Mouse (Mus musculus) hindbrain, embryonic 11.5 days (tissue): ENCODE measurements around the gene Golga4. TPM values are rescaled to one million over a fixed set of nuclear protein-coding genes. Genes with fewer than 3 reads are reported as not detected.

Experiments used
- ATAC-seq: fragments of 200-750 bp; cut with Nextera tagmentation; 2 replicates; pipeline ENCODE4 v1.8.0; 2017; ENCODE audit warnings: mild to moderate bottlenecking, moderate TSS enrichment, moderate library complexity; ENCODE audit not compliant: low FRiP score
- DNase-seq: peaks from one replicate; pipeline ENCODE4 v3.0.0-alpha.2; 2015; ENCODE audit warnings: low spot score
- H3K27ac ChIP-seq: fragments of 300-500 bp; sonication (generic); 2 replicates; pipeline ENCODE4 v1.5.1; 2014; ENCODE audit warnings: mild to moderate bottlenecking, low read depth, low read length
- H3K27me3 ChIP-seq: fragments of 300-500 bp; sonication (generic); 2 replicates; pipeline ENCODE4 v1.6.1; 2014; ENCODE audit warnings: mild to moderate bottlenecking, low read length, moderate library complexity, mixed read lengths; ENCODE audit not compliant: control insufficient read depth, insufficient read depth
- H3K36me3 ChIP-seq: fragments of 300-500 bp; sonication (generic); 2 replicates; pipeline ENCODE4 v1.6.1; 2014; ENCODE audit warnings: mild to moderate bottlenecking, low read length, moderate library complexity, mixed read lengths; ENCODE audit not compliant: control insufficient read depth, insufficient read depth
- H3K4me1 ChIP-seq: fragments of 300-500 bp; sonication (generic); replicated peaks from 2 replicates; pipeline ENCODE4 v1.6.1; 2014; ENCODE audit warnings: low read length, mixed read lengths; ENCODE audit not compliant: control insufficient read depth, insufficient read depth
- H3K4me2 ChIP-seq: fragments of 300-500 bp; sonication (generic); replicated peaks from 2 replicates; pipeline ENCODE4 v1.6.1; 2014; ENCODE audit warnings: mild to moderate bottlenecking, low read depth, low read length
- H3K4me3 ChIP-seq: fragments of 300-500 bp; sonication (generic); 2 replicates; pipeline ENCODE4 v1.5.1; 2014; ENCODE audit warnings: low read depth, low read length
- H3K9ac ChIP-seq: fragments of 300-500 bp; sonication (generic); 2 replicates; pipeline ENCODE4 v1.6.1; 2014; ENCODE audit warnings: low read depth, low read length
- H3K9me3 ChIP-seq: fragments of 300-500 bp; sonication (generic); 2 replicates; pipeline ENCODE4 v1.6.1; 2016; ENCODE audit warnings: low read length; ENCODE audit not compliant: control insufficient read depth
- WGBS: fragments of 180-500 bp; shearing (Covaris S2); extraction: QIAGEN DNeasy Blood & Tissue Kit; methylation state at CpG from one replicate; pipeline ENCODE4 v1.1.7; 2014; 5-methylcytosine and 5-hydroxymethylcytosine counted together
- polyA plus RNA-seq: library from polyadenylated mRNA; unstranded; fragments of >200 nt; fragmentation: Nextera tagmentation; extraction: Ambion mirVana; gene quantifications from 2 replicates; pipeline ENCODE4 v1.2.1, GENCODE M21; 2014

Golga4 gene
- polyA plus RNA-seq, 1 experiment from 2014 or later = 64.8 TPM

DNA sequence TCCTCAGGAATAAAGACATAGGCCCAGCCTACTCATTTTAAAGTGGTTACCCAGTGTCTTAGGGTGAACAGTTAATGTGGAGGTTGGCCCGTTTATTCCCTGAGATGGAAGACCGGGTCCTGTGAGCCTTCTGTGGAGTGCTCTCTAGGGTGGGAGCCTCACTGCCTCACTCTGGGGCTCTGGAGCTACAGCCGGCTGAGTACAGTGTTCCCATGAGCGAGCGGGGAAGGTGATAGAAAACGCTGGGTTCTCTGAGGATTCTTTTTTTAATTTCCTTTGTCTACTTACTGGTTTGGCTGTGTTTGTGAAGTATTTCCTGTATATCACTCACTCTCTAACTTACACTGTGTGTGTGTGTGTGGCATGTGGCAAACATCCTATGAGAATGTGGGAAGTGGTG lies 39.1 kb downstream of the Golga4 start:
- Histone ChIP-seq H3K27me3 (no peaks in the 10 kb centered on the region), H3K27ac (no peak overlapping the region), H3K4me3 (no peak overlapping the region), H3K36me3 (peaks cover 6% of the 10 kb centered on the region; the same call in 1 of the 2 replicates), H3K4me2 (no peak overlapping the region), H3K9ac (no peak overlapping the region), H3K9me3 (no peaks in the 10 kb centered on the region), H3K4me1 (no peaks in the 10 kb centered on the region)
- 89% methylated on average over 6 of the region's 6 CpGs for WGBS
- no peak for DNase-seq
- ATAC-seq = no peak

DNA sequence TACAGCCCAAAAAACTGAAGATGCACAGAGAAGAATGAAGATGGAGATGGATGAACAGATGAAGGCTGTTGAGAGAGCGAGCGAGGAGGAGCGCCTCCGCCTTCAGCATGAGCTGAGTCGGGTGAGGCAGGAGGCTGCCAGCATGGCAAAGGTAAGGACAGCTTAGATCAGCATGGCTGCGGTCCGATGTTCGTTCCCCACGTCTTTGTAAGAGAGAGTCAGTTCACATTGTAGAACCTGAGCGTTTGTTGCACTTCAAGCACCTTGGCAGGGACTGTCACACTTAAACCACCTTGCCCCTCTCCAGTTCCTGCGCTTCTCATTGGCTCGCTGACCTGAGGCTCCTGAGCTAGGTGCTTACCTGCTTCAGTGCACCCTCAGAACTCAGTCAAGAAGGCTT lies 42.6 kb downstream of the Golga4 start:
- DNase-seq (no peak), ATAC-seq (no peak)
- Histone ChIP-seq H3K4me1 (no peaks in the 10 kb centered on the region), H3K36me3 (peaks cover 13% of the 10 kb centered on the region; the same call in 1 of the 2 replicates), H3K4me2 (no peak overlapping the region), H3K9ac (no peak overlapping the region), H3K9me3 (no peaks in the 10 kb centered on the region), H3K4me3 (no peak overlapping the region), H3K27ac (no peak overlapping the region), H3K27me3 (no peaks in the 10 kb centered on the region)
- WGBS = 98% methylated on average over 12 of the region's 12 CpGs

DNA sequence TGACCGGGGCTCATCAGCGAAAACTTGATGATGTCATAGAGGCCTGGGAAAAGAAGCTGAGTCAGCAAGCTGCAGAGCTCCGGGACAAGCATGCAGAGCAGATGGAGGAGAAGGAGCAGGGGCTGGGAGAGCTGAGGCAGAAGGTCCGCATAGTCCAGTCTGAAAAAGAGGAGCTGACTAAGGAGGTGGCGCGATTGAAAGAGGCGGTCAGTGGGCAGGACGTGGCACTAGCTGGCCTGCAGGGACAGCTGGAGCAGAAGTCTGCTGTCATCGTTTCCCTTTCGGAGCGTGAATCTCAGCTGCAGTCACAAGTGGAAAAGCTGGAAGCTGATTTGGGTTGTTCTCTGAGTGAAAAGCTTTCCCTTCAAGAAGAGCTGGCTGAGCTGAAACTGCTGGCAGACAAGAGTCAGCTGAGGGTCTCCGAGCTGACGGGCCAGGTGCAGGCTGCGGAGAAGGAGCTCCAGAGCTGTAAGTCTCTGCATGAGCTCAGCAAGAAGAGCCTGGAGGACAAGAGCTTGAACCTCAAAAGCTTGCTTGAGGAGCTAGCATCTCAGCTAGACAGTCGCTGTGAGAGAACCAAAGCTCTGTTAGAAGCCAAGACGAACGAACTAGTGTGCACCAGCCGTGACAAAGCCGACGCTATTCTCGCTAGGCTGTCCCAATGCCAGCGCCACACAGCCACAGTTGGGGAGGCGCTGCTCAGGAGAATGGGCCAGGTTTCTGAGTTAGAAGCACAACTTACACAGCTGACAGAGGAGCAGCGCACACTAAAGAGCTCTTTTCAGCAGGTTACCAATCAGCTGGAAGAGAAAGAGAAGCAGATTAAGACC lies 51.1 kb downstream of the Golga4 start:
- Histone ChIP-seq H3K27me3 (no peaks in the 10 kb centered on the region), H3K36me3 (peaks cover 20% of the 10 kb centered on the region), H3K4me3 (no peak overlapping the region), H3K27ac (no peak overlapping the region), H3K4me2 (no peak overlapping the region), H3K4me1 (no peaks in the 10 kb centered on the region), H3K9ac (no peak overlapping the region), H3K9me3 (no peaks in the 10 kb centered on the region)
- ATAC-seq (no peak), DNase-seq (peak; percentile 6)
- 85% methylated on average over 24 of the region's 24 CpGs for WGBS

DNA sequence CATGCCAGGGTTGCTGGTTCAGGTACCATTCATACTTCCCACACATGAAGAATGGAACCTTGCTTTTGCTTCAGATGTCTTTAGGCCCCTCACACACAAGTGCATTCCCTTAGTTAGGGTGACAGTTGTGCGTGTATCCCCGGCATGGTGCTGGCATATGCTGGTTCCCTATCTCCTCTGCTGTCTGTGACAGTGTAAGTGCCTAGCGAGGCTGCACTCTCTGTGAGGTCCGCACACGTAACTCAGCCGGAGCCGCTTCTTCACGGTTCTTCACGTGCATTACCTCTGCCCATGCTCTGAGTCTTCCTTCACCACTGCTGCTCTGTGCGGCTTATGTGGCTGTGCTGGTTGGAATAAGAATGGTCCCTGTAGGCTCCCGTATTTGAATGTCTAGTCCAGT lies 57.3 kb downstream of the Golga4 start:
- Histone ChIP-seq H3K9ac (no peak overlapping the region), H3K4me3 (no peak overlapping the region), H3K27ac (no peak overlapping the region), H3K27me3 (no peaks in the 10 kb centered on the region), H3K4me2 (no peak overlapping the region), H3K9me3 (no peaks in the 10 kb centered on the region), H3K36me3 (peaks cover 11% of the 10 kb centered on the region; the same call in 1 of the 2 replicates), H3K4me1 (no peaks in the 10 kb centered on the region)
- 96% methylated on average over 11 of the region's 11 CpGs for WGBS
- ATAC-seq (no peak), DNase-seq (no peak)

DNA sequence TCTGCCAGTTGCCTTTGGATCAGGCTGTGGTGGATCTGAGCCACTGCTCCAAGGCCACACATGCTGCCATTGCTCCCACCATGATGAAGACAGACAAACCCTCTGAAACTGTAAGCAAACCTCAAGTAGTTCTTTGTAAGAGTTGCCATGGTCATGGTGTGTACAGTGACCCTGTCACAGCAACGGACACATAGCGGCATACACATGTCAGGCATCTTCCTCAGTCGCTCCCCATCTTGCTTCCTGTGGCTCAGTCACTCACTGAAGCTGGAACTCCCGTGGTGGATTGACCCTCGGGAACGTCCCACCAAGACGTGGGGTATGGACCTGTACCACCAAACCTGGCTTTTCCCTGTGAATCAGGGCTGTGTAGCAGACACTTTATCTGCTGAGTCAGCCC lies 57.8 kb downstream of the Golga4 start:
- Histone ChIP-seq H3K27ac (no peak overlapping the region), H3K4me2 (no peak overlapping the region), H3K27me3 (no peaks in the 10 kb centered on the region), H3K4me3 (no peak overlapping the region), H3K9me3 (no peaks in the 10 kb centered on the region), H3K36me3 (0 out of 2 replicates have a peak, but pooled peaks cover 10% of the 10 kb centered on the region), H3K9ac (no peak overlapping the region), H3K4me1 (no peaks in the 10 kb centered on the region)
- ATAC-seq (no peak), DNase-seq (no peak)
- 94% methylated on average over 7 of the region's 7 CpGs for WGBS

DNA sequence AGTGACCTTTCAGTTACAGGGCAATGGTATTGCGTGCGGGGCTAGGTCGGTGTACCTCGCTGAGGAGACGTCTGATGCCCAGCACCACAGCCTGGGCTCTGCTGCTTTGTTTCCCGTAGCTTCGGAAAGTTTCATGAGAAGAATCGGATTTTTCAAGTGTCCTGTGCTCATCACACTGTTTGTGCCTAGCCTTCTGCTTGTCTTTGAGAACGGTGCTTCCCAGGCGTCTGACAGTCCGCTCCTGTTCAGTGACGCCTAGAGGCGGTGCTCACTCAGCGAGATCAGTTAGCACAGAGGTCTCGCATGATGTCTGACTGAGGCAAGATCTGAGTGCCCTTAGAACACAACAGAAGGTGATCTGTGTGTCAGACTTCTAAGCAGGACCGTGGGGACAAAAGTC lies 58.6 kb downstream of the Golga4 start:
- H3K4me1 ChIP-seq = no peaks in the 10 kb centered on the region
- WGBS = 92% methylated on average over 16 of the region's 16 CpGs
- H3K27me3 ChIP-seq = no peaks in the 10 kb centered on the region
- 0 out of 2 replicates have a peak, but pooled peaks cover 8% of the 10 kb centered on the region for H3K36me3 ChIP-seq
- no peak overlapping the region for H3K27ac ChIP-seq
- no peak overlapping the region for H3K9ac ChIP-seq
- H3K4me3 ChIP-seq = no peak overlapping the region
- ATAC-seq (no peak), DNase-seq (no peak)
- H3K9me3 ChIP-seq = no peaks in the 10 kb centered on the region
- no peak overlapping the region for H3K4me2 ChIP-seq

DNA sequence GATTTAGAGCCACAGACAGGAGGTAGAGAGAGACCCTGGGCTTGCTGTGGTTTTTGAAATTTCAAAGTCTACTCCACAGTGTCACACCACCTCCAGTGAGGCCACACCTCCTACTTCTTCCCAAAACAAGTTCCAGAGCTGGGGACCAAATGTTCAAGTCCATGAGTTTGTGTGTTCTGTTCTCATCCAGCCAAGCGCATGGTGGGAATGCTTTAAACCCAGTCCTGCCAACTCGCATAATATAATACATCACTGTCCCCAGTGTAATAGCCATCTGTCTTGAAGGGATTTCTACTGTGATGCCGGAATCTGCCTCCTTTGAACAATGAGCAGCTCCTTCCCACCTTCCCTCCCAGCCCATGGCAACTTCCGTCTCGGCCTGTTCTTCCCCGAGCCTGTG lies 63.3 kb downstream of the Golga4 start:
- Histone ChIP-seq H3K27me3 (no peaks in the 10 kb centered on the region), H3K9me3 (no peaks in the 10 kb centered on the region), H3K36me3 (0 out of 2 replicates have a peak, but pooled peaks cover 5% of the 10 kb centered on the region), H3K4me3 (no peak overlapping the region), H3K4me2 (no peak overlapping the region), H3K27ac (no peak overlapping the region), H3K4me1 (no peaks in the 10 kb centered on the region; the same call in 1 of the 2 replicates), H3K9ac (no peak overlapping the region)
- ATAC-seq = no peak
- DNase-seq = no peak
- 85% methylated on average over 6 of the region's 6 CpGs for WGBS

DNA sequence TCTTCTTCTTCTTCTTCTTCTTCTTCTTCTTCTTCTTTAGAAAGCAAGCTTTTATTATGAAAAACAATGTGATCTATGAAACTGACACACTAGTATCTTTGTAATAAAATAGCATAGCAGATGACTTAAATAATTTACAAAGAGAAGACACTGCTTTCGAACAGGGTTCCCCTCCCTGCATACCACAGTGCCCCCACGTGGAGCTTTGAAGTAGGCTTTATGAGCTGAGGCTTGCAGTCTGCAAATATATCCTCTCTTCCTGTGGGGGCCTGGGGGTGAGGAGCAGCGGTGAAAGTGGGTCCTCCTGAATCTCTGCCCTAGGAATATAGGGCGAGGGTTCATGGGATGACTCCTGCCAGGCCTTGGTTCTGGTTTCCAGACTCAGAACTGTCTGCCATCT lies 64.8 kb downstream of the Golga4 start:
- no peaks in the 10 kb centered on the region; the same call in 1 of the 2 replicates for H3K4me1 ChIP-seq
- no peak for ATAC-seq
- no peak overlapping the region for H3K9ac ChIP-seq
- no peak overlapping the region for H3K27ac ChIP-seq
- WGBS = 84% methylated on average over 4 of the region's 4 CpGs
- no peaks in the 10 kb centered on the region for H3K9me3 ChIP-seq
- H3K4me3 ChIP-seq = no peak overlapping the region
- H3K27me3 ChIP-seq = no peaks in the 10 kb centered on the region
- no peak overlapping the region for H3K4me2 ChIP-seq
- no peak for DNase-seq
- 0 out of 2 replicates have a peak, but pooled peaks cover 1% of the 10 kb centered on the region for H3K36me3 ChIP-seq

DNA sequence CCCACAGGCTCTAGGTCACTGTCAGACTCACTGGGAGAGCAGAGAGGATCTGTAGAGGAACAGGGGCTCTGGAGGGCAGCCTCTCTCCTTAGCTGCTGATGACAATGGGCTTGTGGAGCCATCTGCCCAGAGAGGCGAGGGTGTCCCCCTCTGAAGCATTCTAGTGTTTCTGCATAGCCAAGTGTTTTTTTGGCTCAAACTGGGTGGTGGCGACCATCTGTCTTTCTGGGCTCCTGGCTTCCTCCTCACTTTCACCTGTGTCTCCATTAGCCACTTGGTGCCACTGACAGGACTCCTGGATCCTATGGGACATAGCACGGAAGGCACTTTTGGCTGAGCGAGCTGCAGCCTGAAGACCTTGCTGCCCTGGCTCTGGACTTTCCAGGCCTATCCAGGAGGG lies 65.6 kb downstream of the Golga4 start:
- no peak overlapping the region for H3K4me3 ChIP-seq
- H3K4me2 ChIP-seq = no peak overlapping the region
- 91% methylated on average over 4 of the region's 4 CpGs for WGBS
- no peaks in the 10 kb centered on the region; the same call in 1 of the 2 replicates for H3K4me1 ChIP-seq
- H3K36me3 ChIP-seq = no peaks in the 10 kb centered on the region
- H3K27ac ChIP-seq = no peak overlapping the region
- ATAC-seq (no peak), DNase-seq (no peak)
- no peaks in the 10 kb centered on the region for H3K9me3 ChIP-seq
- H3K9ac ChIP-seq = no peak overlapping the region
- H3K27me3 ChIP-seq = no peaks in the 10 kb centered on the region
